Mouse (Mus musculus): ENCODE data around the gene Ccdc80.

Ccdc80 gene

GRCm38 (mm10) chr16:45093137-45093731 is at the start of gene Ccdc80:
Ccdc80 (plus strand) TSS chr16:45093402.
- no peak for DNase-seq

- DNase-seq, result peak in 1 of 2 experiments; percentile 16
Measured at GRCm38 (mm10) chr16:45044844-45045243, 48.4 kb upstream of the Ccdc80 start.

- no peak for DNase-seq
Measured at GRCm38 (mm10) chr16:45057222-45057621, 36.0 kb upstream of the Ccdc80 start.

- DNase-seq, result no peak
Measured at GRCm38 (mm10) chr16:45057922-45058321, 35.3 kb upstream of the Ccdc80 start.

GRCm38 (mm10) chr16:45061140-45061539 is 32.1 kb upstream of the Ccdc80 start:
- DNase-seq, result no peak

GRCm38 (mm10) chr16:45070383-45071083 is 22.7 kb upstream of the Ccdc80 start:
- DNase-seq, result no peak

- DNase-seq, result no peak
Measured at GRCm38 (mm10) chr16:45071424-45071823, 21.8 kb upstream of the Ccdc80 start.

- DNase-seq, result no peak
Measured at GRCm38 (mm10) chr16:45077517-45078080, 15.6 kb upstream of the Ccdc80 start.

- DNase-seq, result no peak
Measured at GRCm38 (mm10) chr16:45079322-45079721, 13.9 kb upstream of the Ccdc80 start.

- no peak for DNase-seq
Measured at GRCm38 (mm10) chr16:45088842-45089241, 4.4 kb upstream of the Ccdc80 start.

GRCm38 (mm10) chr16:45090005-45090404 is 3.2 kb upstream of the Ccdc80 start:
- DNase-seq, result peak; percentile 27 to 37

- no peak for DNase-seq
Measured at GRCm38 (mm10) chr16:45094136-45094756, 1.0 kb downstream of the Ccdc80 start.

GRCm38 (mm10) chr16:45095030-45095429 is 1.8 kb downstream of the Ccdc80 start:
- DNase-seq, result no peak

- no peak for DNase-seq
Measured at GRCm38 (mm10) chr16:45095561-45096482, 2.6 kb downstream of the Ccdc80 start.

- DNase-seq, result no peak
Measured at GRCm38 (mm10) chr16:45097467-45097866, 4.3 kb downstream of the Ccdc80 start.

- DNase-seq, result no peak
Measured at GRCm38 (mm10) chr16:45098186-45098885, 5.1 kb downstream of the Ccdc80 start.

- no peak for DNase-seq
Measured at GRCm38 (mm10) chr16:45098886-45099210, 5.6 kb downstream of the Ccdc80 start.

GRCm38 (mm10) chr16:45100892-45101291 is 7.7 kb downstream of the Ccdc80 start:
- no peak for DNase-seq

- no peak for DNase-seq
Measured at GRCm38 (mm10) chr16:45104993-45105392, 11.8 kb downstream of the Ccdc80 start.

GRCm38 (mm10) chr16:45108203-45108878 is 15.1 kb downstream of the Ccdc80 start:
- no peak for DNase-seq

GRCm38 (mm10) chr16:45110498-45110897 is 17.3 kb downstream of the Ccdc80 start:
- DNase-seq, result no peak

GRCm38 (mm10) chr16:45117200-45117599 is 24.0 kb downstream of the Ccdc80 start:
- no peak for DNase-seq

All from thymus, adult 18-20 months (tissue).